Mouse (Mus musculus) spleen, embryonic (tissue): Measurements from ENCODE around the gene Mapkapk2.

Experiments
- CTCF ChIA-PET: fragments of 350-600 bp; sonication (Branson Sonifier 250); formaldehyde crosslinking; loops from one replicate; lab custom pipeline; 2022; lab: Charles Lee

Gene Mapkapk2

DNA sequence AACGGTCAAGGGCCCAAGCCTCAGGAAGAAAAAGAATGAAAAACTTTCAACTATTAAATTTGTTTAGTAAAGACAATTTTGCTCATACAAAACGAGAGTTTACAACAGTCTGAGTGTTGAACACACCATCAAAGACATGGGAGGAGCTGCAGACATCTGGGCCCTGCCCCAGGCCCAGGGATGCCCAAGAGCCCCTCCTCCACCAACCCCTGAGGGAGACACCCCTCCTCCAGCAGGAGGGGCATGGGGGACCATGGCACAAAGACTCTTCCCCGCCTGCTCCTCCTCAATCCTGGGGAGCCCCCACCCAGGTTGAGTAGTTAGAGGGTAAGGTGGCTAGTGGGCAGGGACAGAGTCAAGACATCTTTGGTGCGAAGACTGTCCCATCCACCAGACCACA, 44.0 kb downstream of the Mapkapk2 start:
- CTCF ChIA-PET: no interaction called here

DNA sequence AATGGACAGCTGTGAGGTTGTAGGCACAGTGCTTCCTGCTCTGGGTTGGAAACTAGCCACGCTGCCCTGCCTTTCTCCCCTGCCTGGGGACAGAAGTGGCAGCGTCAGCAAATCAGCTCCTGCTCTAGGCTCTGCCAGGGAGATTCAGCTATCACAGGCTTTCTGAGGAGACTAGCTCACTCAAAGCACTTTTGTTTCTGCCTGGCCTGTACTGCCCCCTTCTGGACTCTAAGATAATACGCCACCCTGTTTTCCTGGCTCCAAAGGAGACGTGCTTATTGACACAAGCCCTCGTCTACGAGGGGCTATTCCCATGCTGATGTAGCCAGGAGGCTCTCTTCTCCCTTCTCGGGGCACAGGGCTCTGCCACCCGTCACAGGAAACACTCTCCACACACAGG, 44.4 kb downstream of the Mapkapk2 start:
- CTCF ChIA-PET: no interaction called here

DNA sequence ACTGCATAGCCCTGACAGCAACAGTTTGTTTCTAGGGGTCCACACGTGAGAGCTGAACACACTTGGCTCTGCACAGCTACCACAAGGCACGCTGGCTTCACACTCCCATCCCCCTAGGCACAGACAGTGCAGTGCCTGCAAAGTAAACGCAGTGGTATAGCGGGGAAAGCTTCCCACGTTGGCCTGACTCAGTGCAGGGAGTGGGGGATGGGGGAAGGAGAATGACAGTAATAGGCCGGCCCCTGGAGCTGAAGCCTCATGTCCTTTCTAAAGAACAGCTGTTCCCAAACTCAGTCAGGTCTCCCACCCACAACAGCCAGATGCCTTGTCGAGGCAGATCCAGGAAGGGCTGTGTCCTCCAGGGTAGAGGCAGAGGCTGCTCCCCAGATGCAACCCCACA, 46.6 kb downstream of the Mapkapk2 start:
- CTCF ChIA-PET: interaction anchor here (0.6 kb wide), 1 partner anchor 104 kb away, joined by 7 read pairs; no protein-coding TSS in a partner anchor

DNA sequence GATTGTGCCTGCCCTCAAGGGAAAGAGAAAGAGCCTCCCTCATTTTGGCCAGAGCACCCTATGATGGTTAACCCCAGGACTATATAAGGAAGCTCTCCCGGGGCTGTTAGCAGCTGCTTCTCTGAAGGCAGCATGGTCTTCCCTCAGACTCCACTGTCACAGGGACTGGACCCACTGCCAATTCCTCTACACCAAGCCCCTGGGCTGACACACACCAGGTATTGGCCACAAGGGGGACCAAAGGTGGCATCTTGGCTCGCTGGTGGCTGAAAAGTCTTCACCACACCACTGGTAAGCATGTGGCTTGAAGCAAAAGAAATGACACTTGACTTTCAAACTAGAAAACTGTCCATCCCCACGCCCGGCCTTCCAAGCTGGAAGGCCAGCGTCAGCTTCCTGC, 47.0 kb downstream of the Mapkapk2 start:
- CTCF ChIA-PET: interaction anchor here (0.6 kb wide), 1 partner anchor 104 kb away, joined by 7 read pairs; no protein-coding TSS in a partner anchor

DNA sequence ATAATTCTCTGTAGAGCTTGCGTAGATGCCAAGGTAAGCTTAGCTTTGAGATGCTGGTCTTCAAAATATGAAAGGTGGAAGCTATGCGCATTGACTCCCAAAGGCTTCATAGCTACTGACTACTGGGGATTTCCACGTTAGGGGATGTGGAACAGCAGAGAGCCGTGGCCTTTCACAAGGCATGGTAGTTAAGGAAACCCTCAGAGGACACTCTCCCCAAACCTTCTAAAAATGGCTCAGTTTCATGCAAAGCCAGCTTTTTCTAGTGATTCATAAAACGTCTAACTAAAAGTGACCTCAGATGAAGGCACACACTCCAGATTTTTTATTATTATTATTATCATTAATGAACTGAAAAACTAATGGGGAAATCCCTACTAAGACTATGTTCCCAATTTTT, 47.6 kb downstream of the Mapkapk2 start:
- CTCF ChIA-PET: no interaction called here

DNA sequence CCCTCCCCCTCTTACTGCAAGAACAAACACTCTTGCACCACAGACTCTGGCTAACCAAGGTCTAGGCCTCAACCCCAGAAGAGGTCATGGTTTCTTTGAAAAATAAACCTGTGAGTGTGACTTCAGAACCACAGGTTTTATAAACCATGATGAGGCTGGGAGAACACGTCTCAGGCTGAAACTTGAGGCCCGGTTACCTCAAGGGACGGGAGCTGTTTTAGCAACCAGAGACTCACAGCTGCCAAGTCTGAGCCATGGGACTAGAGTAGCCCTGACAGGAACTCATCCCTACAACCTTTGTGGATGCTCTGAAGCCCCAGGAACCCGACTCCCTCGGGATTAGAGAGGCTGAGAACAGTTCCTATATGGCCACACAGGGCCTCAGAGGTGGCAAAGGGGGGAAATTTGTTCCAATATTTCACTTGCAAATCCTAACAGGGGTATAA, 48.2 kb downstream of the Mapkapk2 start:
- CTCF ChIA-PET: no interaction called here

DNA sequence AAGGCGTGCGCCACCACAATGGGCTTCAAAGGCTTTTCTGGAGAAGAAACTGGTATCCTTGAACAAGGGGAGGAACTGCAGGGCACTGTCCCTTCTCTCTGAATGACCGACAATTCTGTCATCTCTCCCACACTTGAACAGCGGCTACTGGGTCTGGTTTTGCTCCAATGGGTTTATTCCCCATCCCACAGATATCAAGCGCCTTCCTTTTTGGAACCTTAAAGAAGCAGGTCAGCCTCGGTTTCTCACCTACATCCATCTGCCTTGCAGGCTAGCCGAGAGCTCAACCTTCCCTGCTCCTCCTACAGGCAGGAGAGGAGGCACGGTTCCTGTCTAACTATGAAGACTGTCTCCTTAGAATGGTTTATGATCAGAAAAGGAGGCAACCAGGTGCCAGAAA, 48.7 kb downstream of the Mapkapk2 start:
- CTCF ChIA-PET: no interaction called here

DNA sequence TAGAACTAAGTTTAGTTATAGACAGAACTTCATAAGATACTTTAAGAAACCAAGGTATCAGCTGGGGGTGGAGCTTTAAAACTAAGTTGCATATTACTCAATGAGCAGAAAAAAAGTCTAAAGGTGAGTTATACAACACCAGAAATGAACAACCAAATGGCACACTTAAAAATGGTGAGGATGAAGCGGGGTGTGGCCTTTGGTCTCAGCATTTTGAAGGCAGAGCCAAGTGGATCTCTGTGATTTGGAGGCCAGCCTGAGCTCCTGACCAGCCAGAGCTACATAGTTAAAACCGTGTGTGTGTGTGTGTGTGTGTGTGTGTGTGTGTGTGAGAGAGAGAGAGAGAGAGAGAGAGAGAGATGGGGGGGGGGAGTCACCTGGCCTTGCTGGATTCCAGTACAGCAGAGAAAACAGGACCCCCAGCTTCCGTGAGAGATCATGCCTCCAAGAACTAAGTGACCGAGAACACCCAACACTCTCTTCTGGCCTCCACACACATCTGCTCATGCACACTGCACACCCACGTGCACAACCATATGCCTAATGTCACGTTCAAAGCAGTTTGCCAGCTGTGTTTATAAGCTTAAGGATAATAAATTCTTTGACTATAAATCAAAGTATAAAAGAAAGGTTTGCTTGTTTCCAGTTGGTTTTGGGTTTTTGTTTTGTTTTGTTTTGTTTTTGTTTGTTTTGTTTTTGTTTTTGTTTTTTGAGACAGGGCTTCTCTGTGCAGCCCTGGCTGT, 49.3 kb downstream of the Mapkapk2 start:
- CTCF ChIA-PET: no interaction called here

DNA sequence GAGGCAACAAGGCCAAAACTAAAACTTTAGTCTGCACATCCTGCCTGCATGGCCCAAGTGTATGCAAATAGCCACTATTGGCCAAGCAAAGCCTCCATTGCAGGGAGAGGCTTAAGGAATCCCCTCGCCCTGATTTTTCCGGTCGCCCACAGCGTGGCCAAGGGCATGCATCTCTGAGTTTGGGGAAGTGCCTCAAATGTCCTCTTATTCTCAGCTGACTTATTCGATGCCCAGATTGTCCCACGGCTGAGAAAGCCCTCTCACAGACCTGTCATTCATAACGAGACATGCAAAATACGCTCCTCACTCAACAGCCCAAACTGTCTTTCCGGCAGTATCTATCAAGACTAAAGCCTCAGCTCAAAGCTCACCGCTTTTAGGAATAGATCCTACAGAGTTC, 51.0 kb downstream of the Mapkapk2 start:
- CTCF ChIA-PET: no interaction called here

DNA sequence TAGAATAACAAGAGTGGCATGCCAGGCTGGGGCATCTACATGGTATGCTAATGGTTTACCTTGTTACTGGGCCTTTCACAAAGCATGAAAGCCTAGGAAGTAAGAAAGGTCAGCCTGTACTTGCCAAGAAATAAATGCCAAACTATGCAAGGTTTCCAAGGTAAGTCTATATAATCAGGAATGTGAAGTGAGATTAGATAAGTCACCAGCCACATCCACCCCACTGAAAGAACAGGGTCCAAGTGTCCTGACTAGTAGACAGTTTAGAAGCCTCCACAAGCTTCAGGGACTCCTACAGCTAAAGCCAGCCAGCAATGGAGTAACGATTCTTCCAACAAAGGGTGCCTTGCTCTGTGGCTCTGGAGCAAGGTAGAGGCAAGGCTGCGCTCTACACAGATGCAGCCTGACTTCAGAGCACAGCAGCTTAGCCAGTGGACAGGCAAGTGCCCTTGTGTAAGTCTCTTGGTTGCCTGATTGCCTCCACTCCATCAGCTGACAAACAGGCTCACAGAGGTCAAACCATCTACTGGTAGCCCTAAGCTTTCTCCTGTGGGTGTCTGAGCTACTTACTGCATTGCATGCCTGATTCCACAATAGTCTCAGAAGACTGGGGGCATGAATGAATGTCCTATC, 51.8 kb downstream of the Mapkapk2 start:
- CTCF ChIA-PET: no interaction called here

DNA sequence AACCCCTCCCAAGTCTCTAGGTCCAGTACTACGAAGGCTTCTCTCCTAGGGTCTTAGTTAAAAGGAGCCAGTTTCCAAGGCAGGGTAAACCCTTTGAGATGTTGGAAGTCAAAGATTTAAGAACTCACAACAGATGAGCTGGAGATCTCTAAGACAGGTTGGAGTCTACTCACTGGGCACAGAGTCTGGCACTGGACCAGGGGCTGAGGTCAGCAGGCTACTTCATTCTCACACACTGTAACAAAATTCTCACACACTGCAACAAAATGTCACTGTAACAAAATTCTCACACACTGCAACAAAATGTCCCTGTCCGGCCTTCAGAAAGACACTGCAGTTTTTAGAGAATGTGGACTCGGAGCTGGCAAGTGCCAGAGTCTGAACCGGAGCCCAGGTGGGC, 54.0 kb downstream of the Mapkapk2 start:
- CTCF ChIA-PET: interaction anchor here (0.6 kb wide), 1 partner anchor 473 kb away, joined by 6 read pairs; no protein-coding TSS in a partner anchor

DNA sequence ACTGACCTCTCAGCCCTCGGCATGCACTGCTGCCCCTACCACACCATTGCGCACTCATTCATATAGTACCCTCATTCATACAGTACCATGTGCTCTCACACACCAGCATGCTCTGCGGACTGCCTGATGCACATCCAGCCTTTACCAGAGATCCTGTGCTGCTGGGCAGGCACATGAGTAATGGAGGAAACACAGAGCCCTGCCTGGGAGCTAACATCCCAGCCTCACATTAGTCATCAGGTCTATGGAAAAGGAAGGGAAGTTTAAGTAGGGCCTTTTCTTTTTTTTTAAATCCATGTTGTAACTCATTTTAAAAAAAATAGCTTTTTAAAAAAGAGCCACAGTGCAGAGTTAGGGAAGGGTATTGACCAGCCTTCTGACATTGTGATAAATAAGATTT, 54.9 kb downstream of the Mapkapk2 start:
- CTCF ChIA-PET: interaction anchor here (0.6 kb wide), 1 partner anchor 200 kb away, joined by 3 read pairs; no protein-coding TSS in a partner anchor

DNA sequence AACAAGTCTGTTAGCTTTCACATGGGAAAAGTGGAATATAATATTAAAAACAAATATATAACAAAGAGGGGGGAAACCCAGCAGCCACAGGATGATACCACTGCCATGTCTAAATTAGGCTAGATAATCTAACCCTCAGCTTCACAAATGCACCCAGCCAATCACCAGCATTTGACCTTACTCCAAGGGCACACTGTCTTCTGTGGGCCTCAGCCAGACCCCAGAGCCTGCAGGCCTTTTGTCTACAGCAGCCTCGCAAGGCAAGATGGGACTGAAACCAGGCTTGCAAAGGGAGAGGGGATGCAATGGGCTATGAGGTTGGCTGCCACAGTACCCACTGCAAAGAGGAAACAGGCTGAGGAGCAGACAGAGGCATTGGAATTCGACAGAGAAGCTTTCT, 55.4 kb downstream of the Mapkapk2 start:
- CTCF ChIA-PET: interaction anchor here (0.6 kb wide), 1 partner anchor 199 kb away, joined by 3 read pairs; no protein-coding TSS in a partner anchor

DNA sequence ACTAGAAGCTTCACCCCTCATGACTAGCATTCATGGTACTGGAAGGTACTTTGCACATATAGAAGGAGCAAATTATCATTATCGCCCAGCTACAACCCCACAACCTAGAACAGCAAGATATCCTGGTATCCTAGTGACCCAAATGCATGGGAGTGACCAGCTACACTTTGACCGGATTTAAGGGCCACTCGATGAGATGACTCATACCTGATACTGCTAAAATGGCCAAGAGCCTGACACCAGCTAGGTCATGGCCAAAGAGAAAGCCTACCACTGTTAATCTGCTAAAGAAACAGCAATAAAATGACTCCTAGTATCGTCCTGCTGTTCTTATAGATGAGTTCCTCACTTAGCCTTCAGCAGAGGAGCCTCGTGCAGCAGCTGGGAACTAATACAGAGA, 58.1 kb downstream of the Mapkapk2 start:
- CTCF ChIA-PET: no interaction called here

DNA sequence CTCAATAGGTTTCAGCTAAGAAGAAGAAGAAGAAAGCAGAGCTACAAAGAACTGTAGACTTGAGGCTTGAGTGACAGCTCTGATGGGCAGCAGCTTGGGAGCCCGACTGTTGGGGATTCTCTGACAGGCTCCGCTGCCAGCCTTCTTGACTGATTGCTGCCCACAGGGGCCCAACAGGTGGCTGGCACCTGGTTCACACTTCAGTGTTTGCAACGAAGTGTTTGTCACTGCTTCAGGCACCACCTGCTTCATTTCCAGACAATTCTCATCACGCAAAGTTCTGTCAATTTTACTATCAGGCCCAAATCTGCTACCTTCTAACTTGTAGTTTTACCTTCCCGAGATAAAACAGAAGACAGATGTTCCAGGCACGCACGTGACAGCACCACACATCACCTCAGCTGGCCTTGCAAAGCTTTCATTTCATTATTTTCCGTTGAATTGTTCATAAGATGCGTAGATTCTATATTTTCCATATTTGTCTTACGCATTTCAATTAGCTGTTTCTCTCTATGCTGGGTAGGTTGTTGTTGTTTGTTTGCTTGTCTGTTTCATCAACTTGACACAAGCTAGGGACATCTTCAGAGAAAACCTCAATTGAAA, 59.1 kb downstream of the Mapkapk2 start:
- CTCF ChIA-PET: interaction anchor here (0.6 kb wide), 1 partner anchor 251 kb away, joined by 16 read pairs; no protein-coding TSS in a partner anchor

DNA sequence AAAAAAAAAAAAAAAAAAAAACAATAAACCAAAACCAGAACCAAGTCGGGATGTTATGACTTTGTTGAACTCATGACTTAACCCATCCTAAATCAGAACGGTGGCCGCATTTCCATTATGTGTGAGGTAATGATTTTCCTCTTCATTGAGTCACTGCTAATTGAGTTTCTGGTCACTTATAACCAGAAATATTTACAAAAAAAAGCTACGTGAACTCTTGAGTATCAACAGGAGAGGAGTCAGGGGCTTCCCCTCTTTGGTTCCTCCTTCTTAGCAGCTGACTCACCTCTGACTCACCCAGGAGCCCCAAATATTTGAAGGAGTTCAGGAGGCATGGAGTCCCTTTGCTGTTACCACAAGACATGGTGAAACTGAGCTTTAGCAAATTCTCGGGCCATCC, 59.6 kb downstream of the Mapkapk2 start:
- CTCF ChIA-PET: interaction anchor here (0.6 kb wide), 1 partner anchor 250 kb away, joined by 16 read pairs; no protein-coding TSS in a partner anchor

DNA sequence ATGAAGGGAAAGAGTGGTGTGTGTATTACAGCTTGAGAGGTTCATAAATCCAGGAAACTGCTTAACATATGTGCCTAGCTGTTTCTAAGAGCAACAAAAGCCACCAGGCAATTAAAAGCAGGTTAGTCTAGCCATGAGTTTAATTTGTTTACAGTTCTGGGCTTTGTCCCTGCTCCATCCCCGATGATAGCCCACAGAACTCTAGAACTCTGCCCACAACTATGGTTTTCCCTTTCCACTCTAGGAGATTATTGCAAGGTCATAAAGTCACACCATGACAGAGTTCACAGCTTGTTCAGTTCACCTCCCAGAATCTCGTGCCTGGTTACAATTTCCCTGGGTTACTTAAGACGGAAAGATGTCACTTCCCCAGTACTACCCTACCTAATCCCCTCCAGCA, 66.4 kb downstream of the Mapkapk2 start:
- CTCF ChIA-PET: no interaction called here

DNA sequence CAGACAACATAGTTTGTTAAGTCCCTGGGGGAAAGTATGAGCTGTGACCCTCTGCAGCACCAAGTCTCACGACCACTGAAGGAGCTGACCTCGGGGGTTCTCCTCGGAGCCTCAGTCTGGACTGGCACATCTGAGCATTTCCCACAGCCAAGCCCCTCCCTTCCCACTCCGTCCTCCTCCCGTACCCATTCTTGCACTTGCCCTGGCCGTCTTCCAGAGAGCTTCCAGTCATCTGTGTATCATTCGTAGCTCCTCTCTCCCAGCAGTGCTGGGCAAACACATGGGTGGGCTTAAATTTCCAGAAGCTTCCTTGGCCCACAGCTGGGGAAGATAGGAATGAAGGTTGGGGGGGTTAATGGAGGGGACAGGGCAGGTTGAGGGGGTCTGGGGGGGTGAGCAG, 67.4 kb downstream of the Mapkapk2 start:
- CTCF ChIA-PET: no interaction called here

DNA sequence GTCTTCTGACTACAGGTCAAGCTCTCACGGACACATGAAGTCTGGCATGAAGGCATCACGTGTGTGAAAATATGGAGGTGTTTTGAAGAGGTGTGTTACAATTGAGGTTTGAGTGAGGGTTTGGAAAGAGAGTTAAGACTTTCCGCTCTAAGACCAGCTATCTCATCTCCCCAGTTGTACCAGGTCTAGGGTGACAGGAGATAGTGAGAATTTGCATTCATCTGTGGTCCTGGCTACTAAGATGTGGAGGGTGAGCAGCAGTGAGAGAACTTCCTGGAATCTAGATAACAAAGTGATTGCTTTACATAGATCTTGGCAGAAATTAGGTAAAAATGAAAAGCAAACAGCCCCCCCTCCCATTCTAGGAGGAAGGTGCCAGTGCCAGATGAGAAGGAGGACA, 68.4 kb downstream of the Mapkapk2 start:
- CTCF ChIA-PET: no interaction called here

DNA sequence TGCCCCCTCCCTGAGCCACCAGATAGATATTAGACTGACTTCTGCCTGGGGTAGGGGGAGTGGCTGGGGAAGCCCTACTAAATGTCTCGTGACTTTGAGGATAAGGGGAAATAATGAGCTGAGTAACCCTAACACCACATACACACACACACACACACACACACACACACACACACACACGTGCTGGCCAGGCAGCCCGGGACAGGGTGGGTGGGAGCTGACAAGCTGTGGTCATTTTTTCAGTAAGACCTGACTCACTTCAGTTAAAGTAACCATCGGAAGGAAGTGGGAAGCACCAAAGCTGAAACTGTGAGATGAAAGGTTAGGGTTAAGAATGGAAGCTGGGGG, 71.8 kb downstream of the Mapkapk2 start:
- CTCF ChIA-PET: interaction anchor here (0.6 kb wide), 1 partner anchor 220 kb away, joined by 14 read pairs; no protein-coding TSS in a partner anchor

DNA sequence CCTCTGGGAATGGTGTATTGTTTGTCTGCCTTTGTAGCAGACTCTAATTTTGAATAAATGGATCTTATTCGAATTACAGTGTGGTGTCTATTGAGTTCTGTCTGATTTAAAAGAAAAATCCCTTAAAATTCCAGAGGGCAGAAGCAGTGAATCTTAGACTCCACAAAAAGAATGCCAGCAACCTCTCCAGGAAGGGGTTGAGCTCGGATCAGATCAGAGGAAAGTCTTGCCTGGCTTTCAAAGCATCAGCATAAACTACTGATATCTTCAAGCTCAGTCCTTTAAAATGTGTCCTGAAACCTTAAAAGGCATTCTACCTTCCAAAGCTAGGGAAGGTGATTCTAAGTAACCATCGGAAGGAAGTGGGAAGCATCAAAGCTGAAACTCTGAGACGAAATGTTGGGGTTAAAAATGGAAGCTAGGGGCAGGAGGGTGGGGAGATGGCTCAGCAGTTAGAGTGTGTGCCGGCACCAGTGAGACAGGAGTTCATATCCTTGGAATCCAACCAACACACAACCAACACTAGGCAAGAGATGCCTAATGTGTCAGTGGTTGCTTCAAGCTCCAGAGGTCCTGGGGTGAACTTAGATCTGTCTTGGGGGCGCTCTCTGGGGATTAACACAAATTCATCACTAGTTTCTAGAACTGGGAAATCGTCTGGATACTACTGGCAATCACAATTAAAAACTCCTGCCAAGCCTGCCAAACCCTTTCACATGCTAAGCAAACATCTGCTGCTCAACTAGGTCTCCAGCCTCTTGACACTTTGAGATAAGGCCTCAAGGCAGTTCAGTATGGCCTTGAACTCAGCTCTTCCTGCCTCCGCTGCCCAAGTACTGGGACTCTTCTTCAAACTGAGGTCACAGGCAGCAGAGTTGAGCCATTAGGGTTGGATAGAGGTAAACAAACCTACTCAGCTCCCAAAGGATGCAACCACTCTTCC, 72.5 kb downstream of the Mapkapk2 start:
- CTCF ChIA-PET: interaction anchor here (0.6 kb wide), 1 partner anchor 219 kb away, joined by 14 read pairs; no protein-coding TSS in a partner anchor
